Mouse (Mus musculus) cerebellum, adult 2 months (tissue): ENCODE data around the gene Mettl7a1. TPM values are rescaled to one million over a fixed set of nuclear protein-coding genes. Genes with fewer than 3 reads are reported as not detected.
"Not testable (repeated sequence)": the region's sequence is repeated elsewhere in the genome, so short reads cannot be mapped to it uniquely, and the experiment has no call there.

Experiments
- DNase-seq, 2 experiments: peaks; one replicate each; pipeline ENCODE4 v3.0.0; 2021
- H3K27ac ChIP-seq: fragments of 200-500 bp; 2 replicates; pipeline ENCODE4 v1.5.1; 2012; ENCODE audit warnings: low read length, control low read depth, inconsistent platforms; ENCODE audit not compliant: insufficient read depth
- H3K27me3 ChIP-seq: fragments of 200-500 bp; 2 replicates; pipeline ENCODE4 v1.6.1; 2012; ENCODE audit warnings: inconsistent platforms, mild to moderate bottlenecking, low read length, moderate library complexity; ENCODE audit not compliant: control insufficient read depth, insufficient read depth
- H3K4me1 ChIP-seq: fragments of 200-500 bp; 2 replicates; pipeline ENCODE4 v1.6.1; 2011; ENCODE audit warnings: low read length; ENCODE audit not compliant: control insufficient read depth, insufficient read depth
- H3K4me3 ChIP-seq: fragments of 200-500 bp; replicated peaks from 2 replicates; pipeline ENCODE3; 2011; ENCODE audit warnings: mild to moderate bottlenecking, low read depth, low read length, control low read depth; ENCODE audit not compliant: insufficient read depth
- CTCF ChIP-seq: fragments of 200-500 bp; IDR thresholded peaks from 2 replicates; pipeline ENCODE4 v1.5.1; 2011; ENCODE audit warnings: low read depth, mild to moderate bottlenecking, control low read depth, low read length, moderate library complexity, borderline replicate concordance; ENCODE audit not compliant: insufficient read depth
- POLR2A ChIP-seq: fragments of 200-500 bp; IDR thresholded peaks from 2 replicates; pipeline ENCODE4 v1.6.1; 2011; ENCODE audit warnings: low read length, control low read depth, borderline replicate concordance; ENCODE audit not compliant: insufficient read depth
- WGBS: fragments of 180-500 bp; shearing (Covaris S2); methylation state at CpG from one replicate; pipeline ENCODE4 v1.1.7; 2018; 5-methylcytosine and 5-hydroxymethylcytosine counted together
- polyA plus RNA-seq: library from polyadenylated mRNA; depleted of rRNA; stranded (reverse); fragments of >200 nt; gene quantifications from 2 replicates; pipeline ENCODE4 v1.2.3, GENCODE M21; 2012; rRNA removed

The Mettl7a1 gene
- polyA plus RNA-seq = 50.3 and 50.5 TPM in 2 replicates

DNA sequence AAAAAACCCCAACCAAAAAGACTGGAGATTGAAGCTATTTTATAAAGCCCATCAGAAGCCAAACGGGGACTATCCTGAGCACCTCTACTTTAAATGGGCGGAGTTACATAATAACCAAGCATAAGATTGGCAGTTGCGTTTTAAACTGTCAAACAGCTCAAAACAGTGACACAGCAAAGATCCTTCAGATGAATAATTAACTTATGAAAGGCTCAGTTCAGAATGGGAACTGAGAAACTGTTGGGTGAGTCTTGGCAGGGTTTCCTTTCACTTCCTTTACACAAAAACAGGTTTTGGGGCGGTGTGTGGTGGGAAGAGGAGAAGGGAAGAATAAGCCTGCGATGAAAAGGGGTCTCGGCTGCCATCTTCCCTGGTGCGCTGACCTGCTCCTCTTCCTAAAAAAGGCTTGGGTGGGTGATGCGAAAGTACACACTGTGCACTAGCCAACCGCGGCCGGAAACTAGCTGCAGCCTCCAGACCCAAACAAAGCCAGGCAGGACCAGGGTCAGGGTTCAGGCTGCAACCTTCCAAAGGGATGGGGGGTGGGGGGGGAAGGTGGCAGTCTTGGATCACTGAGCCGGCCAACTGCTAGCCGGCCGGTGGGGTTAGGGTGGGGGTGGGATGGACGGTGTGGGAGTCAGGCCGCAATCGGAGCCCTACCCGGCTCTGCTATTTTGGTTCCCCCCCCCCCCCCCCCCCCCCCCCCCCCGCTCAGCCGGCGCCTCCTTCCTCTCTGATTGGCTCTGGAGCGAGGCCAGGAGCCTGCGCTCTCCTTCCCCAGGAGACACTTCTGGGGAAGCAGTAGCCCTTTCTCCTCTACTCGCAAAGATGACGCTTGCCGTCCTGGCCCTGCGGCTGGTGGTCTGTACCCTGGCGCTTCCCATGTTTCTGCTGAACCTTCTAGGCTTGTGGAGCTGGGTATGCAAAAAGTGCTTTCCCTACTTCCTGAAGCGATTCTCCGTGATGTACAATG, at the start of gene Mettl7a1:
Mettl7a1 (plus strand) TSS at position 122 of the 973 bp plus-strand sequence.
- H3K27ac ChIP-seq = peak within 1 kb of the TSS; percentile 97
- DNase-seq = peak; percentile 89
- TF ChIP-seq POLR2A = peak; percentile 89; the same call in 1 of the 2 replicates
- no peak for TF ChIP-seq CTCF
- H3K4me1 ChIP-seq = no peaks in the 10 kb centered on the region; the same call in none of the 2 replicates
- peak within 1 kb of the TSS; percentile 93 for H3K4me3 ChIP-seq
- WGBS = 1% methylated on average over 23 of the region's 30 CpGs
- no peaks in the 10 kb centered on the region for H3K27me3 ChIP-seq

GRCm38 (mm10) chr15:100256386-100256785, 47.6 kb upstream of the Mettl7a1 start:
- Histone ChIP-seq H3K4me3 (no peak overlapping the region), H3K27me3 (no peaks in the 10 kb centered on the region), H3K27ac (no peak overlapping the region), H3K4me1 (no peaks in the 10 kb centered on the region)
- no peak for DNase-seq
- WGBS = 92% methylated on average over 6 of the region's 6 CpGs
- TF ChIP-seq POLR2A (no peak), CTCF (no peak)

GRCm38 (mm10) chr15:100257305-100257704, 46.6 kb upstream of the Mettl7a1 start:
- no peaks in the 10 kb centered on the region for H3K27me3 ChIP-seq
- H3K27ac ChIP-seq = no peak overlapping the region
- DNase-seq = no peak
- no peak for TF ChIP-seq CTCF
- TF ChIP-seq POLR2A = no peak
- WGBS = 65% methylated on average over 5 of the region's 5 CpGs
- H3K4me1 ChIP-seq = no peaks in the 10 kb centered on the region
- H3K4me3 ChIP-seq = no peak overlapping the region

DNA sequence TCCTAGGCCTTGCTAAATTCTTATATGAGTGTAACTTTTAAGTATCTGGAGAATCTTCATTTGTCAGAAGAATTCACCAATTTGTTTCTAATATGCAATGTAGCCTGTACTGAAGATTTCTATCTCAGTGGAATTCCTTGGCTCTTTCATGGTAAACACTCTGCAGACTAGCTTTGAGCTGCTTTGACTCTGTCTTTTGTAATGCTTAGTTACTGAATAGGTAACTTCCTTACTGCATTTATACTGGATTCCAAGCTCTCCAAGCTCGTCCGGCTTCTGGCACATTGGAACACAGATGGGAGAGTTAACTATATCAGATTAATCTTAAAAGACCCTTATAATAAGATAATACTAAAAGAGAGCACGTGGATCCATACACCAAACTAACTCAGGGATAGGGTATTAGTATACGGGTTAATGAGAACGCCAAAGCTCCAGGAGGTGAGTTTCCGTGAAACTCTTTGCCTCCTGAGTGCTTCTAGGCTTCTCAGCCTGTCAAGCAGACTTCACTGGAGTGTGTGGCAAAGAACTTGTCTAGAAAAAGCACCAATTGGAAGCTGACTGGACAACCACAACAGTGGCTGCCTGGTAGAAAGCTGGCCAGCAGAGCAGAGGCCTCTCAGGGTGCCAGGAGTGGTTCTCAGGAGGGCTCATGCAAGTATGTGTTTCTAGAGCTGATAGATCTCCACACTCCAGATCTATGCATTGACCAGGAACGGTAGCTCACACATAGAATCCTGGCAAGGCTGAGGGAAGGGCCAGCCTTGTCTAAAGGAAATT, 45.1 kb upstream of the Mettl7a1 start:
- H3K4me1 ChIP-seq = no peaks in the 10 kb centered on the region
- H3K4me3 ChIP-seq = no peak overlapping the region
- no peak overlapping the region for H3K27ac ChIP-seq
- TF ChIP-seq POLR2A = no peak
- no peak for TF ChIP-seq CTCF
- no peak for DNase-seq
- WGBS = 96% methylated on average over 7 of the region's 7 CpGs
- H3K27me3 ChIP-seq = no peaks in the 10 kb centered on the region

- DNase-seq, H3K4me1 ChIP-seq, H3K4me3 ChIP-seq, H3K27me3 ChIP-seq, H3K27ac ChIP-seq: not testable (repeated sequence)
- WGBS = 89% methylated on average over 7 of the region's 7 CpGs
Measured at GRCm38 (mm10) chr15:100260351-100260750, 43.6 kb upstream of the Mettl7a1 start.

GRCm38 (mm10) chr15:100263246-100263905, 40.6 kb upstream of the Mettl7a1 start:
- no peak overlapping the region for H3K27ac ChIP-seq
- TF ChIP-seq CTCF (peak; percentile 39; the same call in 1 of the 2 replicates), POLR2A (no peak)
- 15% methylated on average over 4 of the region's 4 CpGs for WGBS

DNA sequence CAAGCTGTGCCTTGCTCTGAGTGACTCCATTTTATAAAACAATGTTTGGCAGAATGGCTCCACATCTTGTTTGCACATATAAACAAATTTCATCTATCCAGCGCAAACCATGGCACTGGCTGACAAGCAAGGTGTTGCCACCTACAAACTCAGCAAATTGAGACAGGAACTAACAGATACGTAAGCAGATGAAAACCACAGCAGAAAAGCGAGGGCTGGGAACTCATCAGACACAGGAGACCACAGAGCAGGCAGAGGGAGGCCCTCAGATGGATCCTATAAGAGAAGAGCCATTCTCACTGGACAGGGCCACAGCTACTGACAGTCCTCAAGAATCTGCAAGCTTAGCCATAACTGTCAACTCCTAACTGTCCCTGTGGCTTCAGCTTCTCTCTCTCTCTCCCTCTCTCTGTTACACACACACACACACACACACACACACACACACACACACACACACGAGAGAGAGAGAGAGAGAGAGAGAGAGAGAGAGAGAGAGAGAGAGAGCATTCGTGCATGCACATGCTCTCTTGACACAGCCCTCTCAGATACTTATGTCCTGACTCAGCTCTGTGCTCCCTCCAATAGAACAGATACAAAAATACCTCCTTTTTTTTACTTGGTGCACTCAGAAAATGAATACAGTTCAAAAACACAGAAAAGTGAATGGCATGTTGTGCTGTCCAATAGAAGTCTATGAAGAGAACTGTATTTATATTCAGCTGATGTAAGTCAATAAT, 38.2 kb upstream of the Mettl7a1 start:
- Histone ChIP-seq H3K27me3 (no peaks in the 10 kb centered on the region), H3K4me3 (no peak overlapping the region), H3K27ac (no peak overlapping the region), H3K4me1 (no peaks in the 10 kb centered on the region)
- no peak for DNase-seq
- no peak for TF ChIP-seq CTCF
- TF ChIP-seq POLR2A = no peak
- 80% methylated on average over 5 of the region's 5 CpGs for WGBS

More at GRCm38 (mm10) chr15:100263246-100263905, 40.6 kb upstream of the Mettl7a1 start:
- Histone ChIP-seq H3K4me3 (no peak overlapping the region), H3K4me1 (no peaks in the 10 kb centered on the region), H3K27me3 (no peaks in the 10 kb centered on the region)
- peak; percentile 23 to 26 for DNase-seq
